Mouse (Mus musculus) midbrain, embryonic 15.5 days (tissue): ENCODE data around the gene S1pr4. TPM values are rescaled to one million over a fixed set of nuclear protein-coding genes. Genes with fewer than 3 reads are reported as not detected.

Experiments
- ATAC-seq: fragments of 200-750 bp; cut with Nextera tagmentation; replicated peaks from 2 replicates; pipeline ENCODE4 v1.8.0; 2017; ENCODE audit warnings: moderate TSS enrichment
- H3K27ac ChIP-seq: fragments of 300-500 bp; sonication (generic); 2 replicates; pipeline ENCODE4 v1.5.1; 2015; ENCODE audit warnings: mild to moderate bottlenecking, inconsistent platforms
- H3K27me3 ChIP-seq: fragments of 300-500 bp; sonication (generic); replicated peaks from 2 replicates; pipeline ENCODE4 v1.6.1; 2015; ENCODE audit warnings: inconsistent platforms
- H3K36me3 ChIP-seq: fragments of 300-500 bp; sonication (generic); replicated peaks from 2 replicates; pipeline ENCODE4 v1.6.1; 2015; ENCODE audit warnings: inconsistent platforms
- H3K4me1 ChIP-seq: fragments of 300-500 bp; sonication (generic); 2 replicates; pipeline ENCODE4 v1.6.1; 2015; ENCODE audit warnings: inconsistent platforms
- H3K4me2 ChIP-seq: fragments of 300-500 bp; sonication (generic); 2 replicates; pipeline ENCODE4 v1.6.1; 2015; ENCODE audit warnings: inconsistent platforms, mild to moderate bottlenecking, moderate library complexity
- H3K4me3 ChIP-seq: fragments of 300-500 bp; sonication (generic); 2 replicates; pipeline ENCODE4 v1.5.1; 2015; ENCODE audit warnings: mild to moderate bottlenecking, inconsistent platforms
- H3K9ac ChIP-seq: fragments of 300-500 bp; sonication (generic); 2 replicates; pipeline ENCODE4 v1.6.1; 2015; ENCODE audit warnings: mild to moderate bottlenecking, inconsistent platforms
- H3K9me3 ChIP-seq: fragments of 300-500 bp; sonication (generic); 2 replicates; pipeline ENCODE4 v1.6.1; 2016; ENCODE audit warnings: inconsistent platforms
- WGBS: fragments of 180-500 bp; shearing (Covaris S2); methylation state at CpG from one replicate; pipeline ENCODE4 v1.1.7; 2015; ENCODE audit warnings: mixed read lengths; 5-methylcytosine and 5-hydroxymethylcytosine counted together
- polyA plus RNA-seq: library from polyadenylated mRNA; unstranded; fragments of >200 nt; fragmentation: Nextera tagmentation; extraction: Ambion mirVana; gene quantifications from 2 replicates; pipeline ENCODE4 v1.2.1, GENCODE M21; 2015

S1pr4 gene
- polyA plus RNA-seq, 1 experiment from 2014 or later: 0.71 TPM

DNA sequence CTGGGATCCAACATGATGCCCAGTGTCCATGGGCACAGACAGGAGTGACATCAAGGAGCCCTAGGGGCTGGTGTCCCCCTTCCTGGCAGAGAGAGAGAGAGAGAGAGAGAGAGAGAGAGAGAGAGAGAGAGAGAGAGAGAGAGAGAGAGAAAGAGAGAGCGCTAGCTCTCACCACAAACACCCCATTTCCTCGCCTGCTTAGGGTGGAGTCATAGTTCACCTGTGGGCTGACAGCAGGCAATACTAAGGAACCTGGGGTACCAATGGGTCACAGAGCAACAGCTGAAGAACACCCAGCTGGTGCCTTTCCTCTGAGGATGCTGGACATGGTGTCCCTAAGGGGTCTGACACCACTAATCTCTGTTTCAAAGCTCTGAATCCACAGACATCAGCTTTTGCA, 37.5 kb upstream of the S1pr4 start:
- H3K4me3 ChIP-seq: no peak overlapping the region
- H3K4me2 ChIP-seq: no peak overlapping the region
- no peak for ATAC-seq
- peaks cover 13% of the 10 kb centered on the region for H3K4me1 ChIP-seq
- H3K36me3 ChIP-seq: peaks cover 4% of the 10 kb centered on the region; the same call in 1 of the 2 replicates
- no peak overlapping the region for H3K9ac ChIP-seq
- H3K9me3 ChIP-seq: no peaks in the 10 kb centered on the region
- no peak overlapping the region for H3K27ac ChIP-seq
- WGBS: 93% methylated on average over 2 of the region's 2 CpGs
- H3K27me3 ChIP-seq: no peaks in the 10 kb centered on the region

DNA sequence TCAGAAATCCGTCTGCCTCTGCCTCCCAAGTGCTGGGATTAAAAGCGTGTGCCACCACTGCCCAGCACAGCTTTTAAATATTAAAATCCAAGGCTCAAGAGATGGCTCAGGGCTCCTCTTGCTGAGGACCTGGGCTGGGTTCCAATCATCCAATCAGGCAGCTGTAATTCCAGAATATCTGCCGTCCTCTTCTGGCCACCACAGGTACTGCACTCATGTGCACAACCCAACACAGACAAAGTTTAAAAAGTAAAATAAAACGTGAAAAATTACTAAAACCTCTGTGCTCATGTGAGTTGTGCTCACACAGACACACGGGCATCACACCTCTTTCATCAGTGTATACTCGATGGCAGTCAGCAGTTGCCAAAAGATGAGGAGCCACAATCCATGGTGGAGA, 36.8 kb upstream of the S1pr4 start:
- H3K4me2 ChIP-seq: no peak overlapping the region
- no peak overlapping the region for H3K27ac ChIP-seq
- no peaks in the 10 kb centered on the region for H3K9me3 ChIP-seq
- 81% methylated on average over 6 of the region's 6 CpGs for WGBS
- no peak overlapping the region for H3K4me3 ChIP-seq
- H3K4me1 ChIP-seq: peaks cover 6% of the 10 kb centered on the region
- no peak for ATAC-seq
- peaks cover 8% of the 10 kb centered on the region; the same call in 1 of the 2 replicates for H3K36me3 ChIP-seq
- H3K27me3 ChIP-seq: no peaks in the 10 kb centered on the region
- H3K9ac ChIP-seq: no peak overlapping the region

DNA sequence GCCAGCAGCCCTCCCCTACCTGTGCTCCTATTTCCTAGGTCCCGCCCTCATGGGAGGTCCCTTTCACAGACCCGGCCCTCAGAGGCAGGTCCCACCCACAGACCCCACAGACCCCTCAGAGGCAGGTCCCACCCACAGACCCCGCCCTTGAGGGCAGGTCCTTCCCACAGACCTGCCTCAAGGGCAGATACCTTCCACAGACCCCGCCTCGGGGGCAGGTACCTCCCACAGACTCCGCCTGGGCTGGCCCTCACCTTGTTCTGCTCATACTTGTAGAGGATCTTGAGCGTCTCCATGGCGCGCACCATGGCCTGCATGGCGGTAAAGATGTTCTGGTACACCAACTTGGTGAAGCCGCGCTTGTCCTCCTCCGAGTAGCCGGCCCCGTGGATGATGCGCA, 34.9 kb upstream of the S1pr4 start:
- 71% methylated on average over 16 of the region's 16 CpGs for WGBS

DNA sequence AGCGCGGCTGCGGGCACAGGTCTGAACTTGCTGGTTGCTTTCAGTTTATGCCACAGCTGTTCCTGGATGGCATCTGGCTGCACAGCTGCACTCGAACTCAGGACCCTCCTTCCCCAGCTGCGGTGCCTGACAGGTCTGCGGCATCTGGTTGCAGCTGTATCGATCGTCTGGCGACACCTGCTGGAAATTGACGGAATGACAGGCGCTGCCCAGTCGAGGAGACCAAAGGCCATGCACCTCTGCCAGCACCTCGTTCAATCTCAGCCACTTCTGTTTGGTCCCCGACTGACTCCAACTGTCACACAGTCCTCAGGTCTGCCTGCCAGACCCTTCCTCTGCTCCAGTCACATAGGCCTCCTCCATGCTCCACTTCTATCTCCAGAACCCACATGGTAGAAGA, 26.8 kb upstream of the S1pr4 start:
- Histone ChIP-seq H3K9ac (no peak overlapping the region), H3K4me1 (no peaks in the 10 kb centered on the region), H3K36me3 (peaks cover 11% of the 10 kb centered on the region; the same call in 1 of the 2 replicates), H3K4me2 (no peak overlapping the region), H3K27me3 (no peaks in the 10 kb centered on the region), H3K9me3 (no peaks in the 10 kb centered on the region), H3K27ac (no peak overlapping the region), H3K4me3 (no peak overlapping the region)
- WGBS: 16% methylated on average over 14 of the region's 14 CpGs
- ATAC-seq: no peak

More for the DNA sequence above, 34.9 kb upstream of the S1pr4 start:
- Histone ChIP-seq H3K4me2 (no peak overlapping the region), H3K4me3 (no peak overlapping the region), H3K27ac (no peak overlapping the region), H3K9ac (no peak overlapping the region), H3K27me3 (no peaks in the 10 kb centered on the region), H3K4me1 (no peaks in the 10 kb centered on the region), H3K36me3 (peaks cover 14% of the 10 kb centered on the region; the same call in 1 of the 2 replicates), H3K9me3 (no peaks in the 10 kb centered on the region)
- no peak for ATAC-seq

DNA sequence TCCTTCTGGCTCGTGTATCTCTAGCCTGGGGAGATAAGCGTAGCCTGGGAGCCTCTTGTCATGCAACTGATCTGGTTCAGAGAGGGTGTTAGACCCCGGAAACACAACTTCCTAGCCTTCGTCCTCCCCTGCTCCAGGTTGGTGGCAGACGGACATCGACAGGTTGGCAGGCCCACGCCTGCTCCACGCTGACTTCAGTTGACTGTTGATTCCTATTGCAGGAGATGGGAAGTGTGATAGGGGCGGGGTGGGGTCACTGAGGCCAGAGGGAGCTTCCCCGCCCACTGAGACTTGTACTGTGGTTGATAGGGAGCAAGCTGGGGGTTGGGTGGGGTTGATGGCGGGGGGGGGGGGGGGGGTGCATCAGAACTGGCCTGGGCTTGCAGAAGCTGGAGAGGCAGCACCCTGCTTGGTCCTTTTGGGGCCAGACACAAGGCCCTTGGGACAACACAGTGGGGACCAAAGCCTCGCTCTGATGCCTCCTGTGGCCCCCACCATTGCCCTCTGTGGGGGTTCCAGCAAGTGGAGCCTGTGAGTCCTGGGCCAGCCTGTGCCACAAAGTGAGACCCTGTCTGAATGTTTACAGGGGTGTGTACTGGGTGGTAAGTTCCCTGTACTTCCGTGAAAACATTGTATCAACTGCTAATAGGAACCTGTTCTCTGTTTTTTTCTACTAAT, 25.2 kb upstream of the S1pr4 start:
- Histone ChIP-seq H3K4me1 (no peaks in the 10 kb centered on the region), H3K27me3 (no peaks in the 10 kb centered on the region), H3K27ac (no peak overlapping the region), H3K9me3 (no peaks in the 10 kb centered on the region), H3K4me3 (no peak overlapping the region), H3K36me3 (peaks cover 9% of the 10 kb centered on the region; the same call in 1 of the 2 replicates), H3K4me2 (no peak overlapping the region), H3K9ac (no peak overlapping the region)
- WGBS: 70% methylated on average over 13 of the region's 13 CpGs
- no peak for ATAC-seq

DNA sequence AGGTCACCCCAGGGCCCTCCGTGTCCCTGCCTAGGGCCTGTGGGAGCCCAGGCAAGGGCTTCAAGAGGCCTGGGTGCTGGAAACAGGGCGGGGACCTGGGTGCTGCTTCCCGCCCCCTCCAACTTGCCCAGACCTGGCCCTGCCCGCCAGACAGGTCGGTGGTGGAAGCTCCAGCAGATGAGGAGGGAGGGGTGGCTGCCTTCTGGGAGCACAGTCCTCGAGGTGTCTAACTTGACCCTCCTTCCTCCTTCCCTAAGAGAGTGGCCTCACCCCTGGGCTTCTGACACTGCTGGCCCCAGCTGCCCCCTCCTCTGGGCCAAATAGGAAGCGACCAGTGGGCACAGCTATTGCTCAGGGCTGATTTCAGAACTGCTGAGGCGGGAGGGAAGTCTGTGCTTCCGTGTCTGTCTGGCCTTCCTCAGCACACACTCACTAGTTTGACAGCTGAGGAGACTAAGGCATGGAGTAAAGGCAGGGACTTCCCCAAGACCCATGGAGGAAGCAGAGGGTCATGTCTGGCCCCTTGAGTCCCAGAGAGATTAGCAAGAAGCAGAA, 24.2 kb upstream of the S1pr4 start, which contains the start of gene Gna15:
Gene Gna15 (minus strand): TSS at position 175 of the 555 bp plus-strand sequence.
- H3K4me1 ChIP-seq: no peaks in the 10 kb centered on the region
- H3K9ac ChIP-seq: no peak within 1 kb of the TSS
- WGBS: 27% methylated on average over 9 of the region's 9 CpGs
- no peak within 1 kb of the TSS for H3K27ac ChIP-seq
- H3K27me3 ChIP-seq: no peaks in the 10 kb centered on the region
- no peak within 1 kb of the TSS for H3K4me2 ChIP-seq
- no peak within 1 kb of the TSS for H3K4me3 ChIP-seq
- no peaks in the 10 kb centered on the region for H3K9me3 ChIP-seq
- H3K36me3 ChIP-seq: no peaks in the 10 kb centered on the region; the same call in 1 of the 2 replicates
- no peak for ATAC-seq

- Histone ChIP-seq H3K27ac (no peak overlapping the region), H3K9me3 (no peaks in the 10 kb centered on the region), H3K4me3 (no peak overlapping the region), H3K36me3 (no peaks in the 10 kb centered on the region), H3K9ac (no peak overlapping the region), H3K27me3 (no peaks in the 10 kb centered on the region), H3K4me2 (no peak overlapping the region), H3K4me1 (no peaks in the 10 kb centered on the region)
- ATAC-seq: no peak
- WGBS: 24% methylated on average over 19 of the region's 19 CpGs
Observed at GRCm38 (mm10) chr10:81523570-81523969, 23.6 kb upstream of the S1pr4 start.

GRCm38 (mm10) chr10:81523142-81523541, 23.2 kb upstream of the S1pr4 start:
- no peak for ATAC-seq
- H3K36me3 ChIP-seq: no peaks in the 10 kb centered on the region
- no peak overlapping the region for H3K27ac ChIP-seq
- no peaks in the 10 kb centered on the region for H3K27me3 ChIP-seq
- H3K4me2 ChIP-seq: no peak overlapping the region
- no peak overlapping the region for H3K9ac ChIP-seq
- H3K4me1 ChIP-seq: no peaks in the 10 kb centered on the region
- 71% methylated on average over 6 of the region's 6 CpGs for WGBS
- H3K4me3 ChIP-seq: no peak overlapping the region
- no peaks in the 10 kb centered on the region for H3K9me3 ChIP-seq

DNA sequence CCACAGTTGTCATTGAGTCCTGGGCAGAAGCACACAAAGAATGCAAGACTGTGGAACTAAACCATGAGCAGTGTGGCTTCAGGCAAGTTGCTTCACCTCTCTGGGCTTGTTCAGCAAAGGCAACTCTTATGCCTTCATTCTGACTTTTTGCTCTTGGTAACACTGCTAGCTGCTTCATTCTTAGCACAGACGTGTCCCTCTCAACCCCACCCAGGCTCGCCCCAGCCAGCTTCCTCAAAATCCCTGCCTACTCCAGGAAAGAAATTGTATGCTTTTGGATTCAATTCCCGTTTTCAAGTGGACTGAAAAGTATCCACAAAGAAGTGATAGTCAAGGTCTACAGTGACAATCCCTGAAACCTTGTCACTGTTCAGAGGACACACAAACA, 20.0 kb upstream of the S1pr4 start:
- no peak overlapping the region for H3K4me2 ChIP-seq
- no peaks in the 10 kb centered on the region for H3K4me1 ChIP-seq
- 0 out of 2 replicates have a peak, but pooled peaks cover 4% of the 10 kb centered on the region for H3K27me3 ChIP-seq
- 70% methylated on average over 3 of the region's 3 CpGs for WGBS
- no peak for ATAC-seq
- no peak overlapping the region for H3K27ac ChIP-seq
- H3K9me3 ChIP-seq: no peaks in the 10 kb centered on the region
- H3K4me3 ChIP-seq: no peak overlapping the region
- H3K36me3 ChIP-seq: no peaks in the 10 kb centered on the region
- no peak overlapping the region for H3K9ac ChIP-seq

GRCm38 (mm10) chr10:81519227-81519977, 19.5 kb upstream of the S1pr4 start:
- Histone ChIP-seq H3K4me1 (no peaks in the 10 kb centered on the region), H3K27me3 (0 out of 2 replicates have a peak, but pooled peaks cover 4% of the 10 kb centered on the region), H3K9me3 (no peaks in the 10 kb centered on the region), H3K27ac (no peak overlapping the region), H3K4me2 (no peak overlapping the region), H3K9ac (no peak overlapping the region), H3K36me3 (no peaks in the 10 kb centered on the region), H3K4me3 (no peak overlapping the region)
- WGBS: 91% methylated on average over 6 of the region's 6 CpGs
- no peak for ATAC-seq

- WGBS: 15% methylated on average over 4 of the region's 4 CpGs
- Histone ChIP-seq H3K9me3 (no peaks in the 10 kb centered on the region), H3K27me3 (0 out of 2 replicates have a peak, but pooled peaks cover 4% of the 10 kb centered on the region), H3K4me3 (no peak overlapping the region), H3K4me2 (no peak overlapping the region), H3K27ac (no peak overlapping the region), H3K9ac (no peak overlapping the region), H3K4me1 (no peaks in the 10 kb centered on the region), H3K36me3 (no peaks in the 10 kb centered on the region)
- ATAC-seq: no peak
Observed at GRCm38 (mm10) chr10:81518546-81518945, 18.6 kb upstream of the S1pr4 start.

GRCm38 (mm10) chr10:81517227-81517626, 17.3 kb upstream of the S1pr4 start:
- Histone ChIP-seq H3K4me2 (no peak overlapping the region), H3K4me1 (no peaks in the 10 kb centered on the region), H3K9ac (no peak overlapping the region), H3K4me3 (no peak overlapping the region), H3K9me3 (no peaks in the 10 kb centered on the region), H3K27ac (no peak overlapping the region), H3K27me3 (peaks cover 4% of the 10 kb centered on the region; the same call in 1 of the 2 replicates), H3K36me3 (no peaks in the 10 kb centered on the region)
- ATAC-seq: no peak
- 77% methylated on average over 8 of the region's 8 CpGs for WGBS
